Mouse (Mus musculus): Measurements from ENCODE around the gene Lypd3.

- TF ChIP-seq CTCF (IDR thresholded peaks at IDR 0.05 in 2 of 3, conservative IDR thresholded peaks at IDR 0.05 in 1 of 3; ENCODE audit: control insufficient read depth in 1 of 3, insufficient read depth in 1 of 3, low read depth in 2 of 3, low read length in 3 of 3, poor library complexity in 1 of 3, severe bottlenecking in 1 of 3) (peak; percentile 44 to 64 (median 60)), GATA1 (IDR thresholded peaks at IDR 0.05; ENCODE audit: low read depth, low read length) (no peak), POLR2A (IDR thresholded peaks at IDR 0.05; ENCODE audit: control insufficient read depth in 1 of 2, insufficient read depth in 1 of 2, low read depth in 1 of 2, low read length in 2 of 2, poor library complexity in 1 of 2) (no peak), NRF1 (IDR thresholded peaks at IDR 0.05; ENCODE audit: insufficient read depth, low read depth, low read length, poor library complexity, severe bottlenecking) (no peak), ZC3H11A (IDR thresholded peaks at IDR 0.05; ENCODE audit: low read depth, low read length) (no peak), GABPA (IDR thresholded peaks at IDR 0.05; ENCODE audit: low read depth, low read length) (no peak), EP300 (IDR thresholded peaks at IDR 0.05; ENCODE audit: low read depth in 1 of 2, low read length in 2 of 2) (no peak)
Measured at GRCm38 (mm10) chr7:24599211-24600067, 36.9 kb upstream of the Lypd3 start.

All from MEL (cell line).